Mouse (Mus musculus) neural tube, embryonic 15.5 days (tissue): Measurements from ENCODE around the gene Ctrb1. TPM values are rescaled to one million over a fixed set of nuclear protein-coding genes. Genes with fewer than 3 reads are reported as not detected.

Experiments
- ATAC-seq: fragments of 200-750 bp; cut with Nextera tagmentation; 2 replicates; pipeline ENCODE4 v1.8.0; 2017; ENCODE audit warnings: mild to moderate bottlenecking, moderate TSS enrichment, moderate library complexity; ENCODE audit not compliant: low FRiP score
- H3K27ac ChIP-seq: fragments of 300-500 bp; sonication (generic); replicated peaks from 2 replicates; pipeline ENCODE4 v1.5.1; 2015; ENCODE audit warnings: mild to moderate bottlenecking, inconsistent platforms
- H3K27me3 ChIP-seq: fragments of 300-500 bp; sonication (generic); replicated peaks from 2 replicates; pipeline ENCODE4 v1.6.1; 2015; ENCODE audit warnings: inconsistent platforms
- H3K36me3 ChIP-seq: fragments of 300-500 bp; sonication (generic); 2 replicates; pipeline ENCODE4 v1.6.1; 2015; ENCODE audit warnings: inconsistent platforms
- H3K4me1 ChIP-seq: fragments of 300-500 bp; sonication (generic); 2 replicates; pipeline ENCODE4 v1.6.1; 2015; ENCODE audit warnings: inconsistent platforms
- H3K4me2 ChIP-seq: fragments of 300-500 bp; sonication (generic); 2 replicates; pipeline ENCODE4 v1.6.1; 2015; ENCODE audit warnings: inconsistent platforms, mild to moderate bottlenecking, moderate library complexity
- H3K4me3 ChIP-seq: fragments of 300-500 bp; sonication (generic); replicated peaks from 2 replicates; pipeline ENCODE4 v1.5.1; 2015; ENCODE audit warnings: mild to moderate bottlenecking, inconsistent platforms
- H3K9ac ChIP-seq: fragments of 300-500 bp; sonication (generic); replicated peaks from 2 replicates; pipeline ENCODE4 v1.6.1; 2015; ENCODE audit warnings: mild to moderate bottlenecking, inconsistent platforms
- H3K9me3 ChIP-seq: fragments of 300-500 bp; sonication (generic); replicated peaks from 2 replicates; pipeline ENCODE4 v1.6.1; 2016; ENCODE audit warnings: inconsistent platforms
- WGBS: fragments of 180-500 bp; shearing (Covaris S2); methylation state at CpG from one replicate; pipeline ENCODE4 v1.1.7; 2015; ENCODE audit warnings: mixed read lengths; 5-methylcytosine and 5-hydroxymethylcytosine counted together
- polyA plus RNA-seq: library from polyadenylated mRNA; unstranded; fragments of >200 nt; fragmentation: Nextera tagmentation; extraction: Ambion mirVana; gene quantifications from 2 replicates; pipeline ENCODE4 v1.2.1, GENCODE M21; 2015

Ctrb1 gene
- polyA plus RNA-seq, 1 experiment from 2014 or later: not detected

- Histone ChIP-seq H3K27me3 (no peaks in the 10 kb centered on the region), H3K36me3 (no peaks in the 10 kb centered on the region), H3K4me2 (no peak overlapping the region), H3K9ac (no peak overlapping the region), H3K27ac (no peak overlapping the region), H3K4me3 (no peak overlapping the region), H3K4me1 (0 out of 2 replicates have a peak, but pooled peaks cover 3% of the 10 kb centered on the region), H3K9me3 (no peaks in the 10 kb centered on the region)
- ATAC-seq: no peak
- 90% methylated on average over 7 of the region's 7 CpGs for WGBS
Observed at GRCm38 (mm10) chr8:111678848-111679247, 12.0 kb downstream of the Ctrb1 start.

GRCm38 (mm10) chr8:111678111-111678510 lies 12.7 kb downstream of the Ctrb1 start:
- 0 out of 2 replicates have a peak, but pooled peaks cover 2% of the 10 kb centered on the region for H3K36me3 ChIP-seq
- no peaks in the 10 kb centered on the region for H3K27me3 ChIP-seq
- 0 out of 2 replicates have a peak, but pooled peaks cover 3% of the 10 kb centered on the region for H3K4me1 ChIP-seq
- H3K9me3 ChIP-seq: no peaks in the 10 kb centered on the region
- no peak overlapping the region for H3K4me2 ChIP-seq
- H3K27ac ChIP-seq: no peak overlapping the region
- ATAC-seq: no peak
- 21% methylated on average over 3 of the region's 3 CpGs for WGBS
- no peak overlapping the region for H3K9ac ChIP-seq
- H3K4me3 ChIP-seq: no peak overlapping the region

DNA sequence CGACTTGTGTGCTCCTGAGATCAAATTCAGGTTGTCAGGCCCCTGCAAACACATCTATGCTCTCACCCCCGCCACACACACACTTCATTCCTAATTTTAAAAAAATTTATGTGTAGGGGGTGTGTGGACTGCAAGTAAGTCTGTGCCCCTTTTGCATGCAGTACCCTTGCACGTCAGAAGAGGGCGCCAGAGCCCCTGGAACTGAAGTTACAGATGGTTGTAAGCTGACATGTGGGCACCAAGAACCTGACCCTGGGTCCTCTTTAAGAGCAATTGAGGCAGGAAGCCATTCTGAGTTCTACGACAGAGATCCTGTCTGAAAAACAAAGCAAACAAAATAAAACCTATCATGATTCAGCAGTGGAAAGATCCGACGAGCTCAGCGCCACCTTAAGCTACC lies 14.6 kb downstream of the Ctrb1 start:
- no peaks in the 10 kb centered on the region for H3K27me3 ChIP-seq
- whole genome bisulfite sequencing: 80% methylated on average over 8 of the region's 8 CpGs
- H3K9ac ChIP-seq: no peak overlapping the region
- H3K4me2 ChIP-seq: no peak overlapping the region
- no peak overlapping the region for H3K27ac ChIP-seq
- no peak for ATAC-seq
- no peak overlapping the region for H3K4me3 ChIP-seq
- 0 out of 2 replicates have a peak, but pooled peaks cover 3% of the 10 kb centered on the region for H3K4me1 ChIP-seq
- no peaks in the 10 kb centered on the region for H3K9me3 ChIP-seq
- H3K36me3 ChIP-seq: peaks cover 12% of the 10 kb centered on the region

DNA sequence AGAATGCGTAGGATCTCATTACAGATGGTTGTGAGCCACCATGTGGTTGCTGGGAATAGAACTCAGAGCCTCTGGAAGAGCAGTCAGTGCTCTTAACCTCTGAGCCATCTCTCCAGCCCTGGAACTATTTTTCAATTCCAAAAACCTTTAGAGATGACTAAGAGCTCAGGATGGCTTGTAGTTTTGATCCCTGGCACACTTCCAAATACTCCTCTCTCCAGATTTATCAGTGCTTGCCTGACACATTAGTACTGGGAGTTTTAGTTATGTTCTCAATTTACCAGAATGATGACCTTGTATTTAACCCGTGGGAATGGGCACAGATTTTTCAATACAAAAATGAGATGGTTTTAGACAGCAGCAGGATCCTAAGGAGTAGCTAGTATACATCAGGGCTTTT lies 24.1 kb downstream of the Ctrb1 start:
- Histone ChIP-seq H3K9me3 (no peaks in the 10 kb centered on the region), H3K27me3 (no peaks in the 10 kb centered on the region), H3K9ac (no peak overlapping the region), H3K4me1 (no peaks in the 10 kb centered on the region), H3K36me3 (peaks cover 47% of the 10 kb centered on the region), H3K4me3 (no peak overlapping the region), H3K4me2 (no peak overlapping the region), H3K27ac (no peak overlapping the region)
- 88% methylated on average over 2 of the region's 2 CpGs for WGBS
- ATAC-seq: no peak

GRCm38 (mm10) chr8:111662473-111662872 lies 28.3 kb downstream of the Ctrb1 start:
- Histone ChIP-seq H3K9ac (no peak overlapping the region), H3K27me3 (no peaks in the 10 kb centered on the region), H3K4me2 (no peak overlapping the region), H3K4me3 (no peak overlapping the region), H3K27ac (no peak overlapping the region), H3K4me1 (peaks cover under 1% of the 10 kb centered on the region; the same call in 1 of the 2 replicates), H3K36me3 (peaks cover 24% of the 10 kb centered on the region), H3K9me3 (no peaks in the 10 kb centered on the region)
- WGBS: 95% methylated on average over 3 of the region's 3 CpGs
- ATAC-seq: no peak

DNA sequence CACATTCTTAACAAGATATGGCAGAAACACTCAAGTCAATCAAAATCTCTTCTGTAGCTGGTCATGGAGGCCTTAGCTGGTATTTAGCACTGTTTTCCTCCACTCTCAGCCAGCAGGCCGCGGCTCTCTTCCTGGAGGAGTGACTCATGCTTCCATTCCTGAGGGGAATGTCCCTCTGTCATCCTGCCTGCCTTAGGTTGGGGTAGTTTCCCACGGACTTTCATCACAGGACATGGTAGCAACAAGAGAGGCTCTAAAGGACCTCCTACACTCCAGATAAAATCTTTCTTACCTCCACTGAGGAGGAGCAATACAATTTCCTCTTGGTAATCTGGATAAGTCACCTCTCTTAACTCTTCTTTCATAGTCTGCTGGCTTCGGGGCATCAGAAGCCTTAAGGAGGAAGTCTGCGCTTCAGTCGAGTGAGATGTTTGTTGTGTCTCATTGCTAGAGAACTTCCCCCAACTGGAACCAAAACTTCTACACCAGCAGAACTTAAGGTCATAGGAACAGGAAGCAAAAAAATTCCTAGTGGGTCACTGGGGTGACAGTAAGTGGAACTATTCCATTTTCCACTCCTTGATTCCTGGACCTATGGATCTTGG lies 31.9 kb downstream of the Ctrb1 start:
- Histone ChIP-seq H3K4me2 (no peak overlapping the region), H3K9me3 (no peaks in the 10 kb centered on the region), H3K36me3 (peaks cover 12% of the 10 kb centered on the region), H3K9ac (no peak overlapping the region), H3K4me3 (no peak overlapping the region), H3K27me3 (no peaks in the 10 kb centered on the region), H3K4me1 (peaks cover 3% of the 10 kb centered on the region; the same call in 1 of the 2 replicates), H3K27ac (no peak overlapping the region)
- WGBS: 88% methylated on average over 6 of the region's 6 CpGs
- ATAC-seq: no peak

DNA sequence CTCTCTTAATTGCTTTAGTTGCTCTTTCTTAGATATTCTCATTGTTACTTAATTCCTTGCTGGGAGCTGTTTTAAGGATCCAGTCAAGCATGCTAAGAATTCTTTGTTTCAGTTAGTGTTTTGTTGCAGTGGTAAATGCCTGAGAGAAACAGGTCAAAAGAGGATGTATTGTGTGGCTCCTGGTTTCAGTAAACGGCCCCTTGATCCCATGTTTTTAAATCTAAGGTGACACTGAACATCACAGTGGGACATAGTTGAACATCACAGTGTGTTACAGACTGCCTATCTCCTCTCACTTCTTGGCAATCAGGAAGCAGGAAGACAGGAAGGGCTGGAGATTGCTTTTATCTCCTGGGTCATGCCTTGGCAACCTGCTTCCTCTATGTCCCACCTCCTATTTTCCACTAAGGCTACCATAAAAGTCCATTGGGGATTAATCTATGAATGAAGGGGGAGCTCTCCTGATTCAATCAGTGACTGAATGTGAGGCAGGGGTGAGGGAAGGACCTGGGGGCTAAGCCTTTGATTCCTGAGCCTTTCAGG lies 33.4 kb downstream of the Ctrb1 start:
- Histone ChIP-seq H3K4me3 (no peak overlapping the region), H3K9me3 (no peaks in the 10 kb centered on the region), H3K9ac (no peak overlapping the region), H3K27ac (no peak overlapping the region; the same call in 1 of the 2 replicates), H3K4me1 (peaks cover 3% of the 10 kb centered on the region; the same call in 1 of the 2 replicates), H3K27me3 (no peaks in the 10 kb centered on the region), H3K4me2 (no peak overlapping the region), H3K36me3 (peaks cover 16% of the 10 kb centered on the region)
- 17% methylated on average over 1 of the region's 1 CpGs for WGBS
- ATAC-seq: no peak

GRCm38 (mm10) chr8:111653524-111653923 lies 37.3 kb downstream of the Ctrb1 start:
- Histone ChIP-seq H3K4me2 (no peak overlapping the region), H3K36me3 (peaks cover 4% of the 10 kb centered on the region; the same call in 1 of the 2 replicates), H3K4me3 (no peak overlapping the region), H3K4me1 (peaks cover 7% of the 10 kb centered on the region), H3K9ac (no peak overlapping the region), H3K27ac (no peak overlapping the region), H3K27me3 (no peaks in the 10 kb centered on the region), H3K9me3 (no peaks in the 10 kb centered on the region)
- no peak for ATAC-seq
- WGBS: 90% methylated on average over 2 of the region's 2 CpGs

DNA sequence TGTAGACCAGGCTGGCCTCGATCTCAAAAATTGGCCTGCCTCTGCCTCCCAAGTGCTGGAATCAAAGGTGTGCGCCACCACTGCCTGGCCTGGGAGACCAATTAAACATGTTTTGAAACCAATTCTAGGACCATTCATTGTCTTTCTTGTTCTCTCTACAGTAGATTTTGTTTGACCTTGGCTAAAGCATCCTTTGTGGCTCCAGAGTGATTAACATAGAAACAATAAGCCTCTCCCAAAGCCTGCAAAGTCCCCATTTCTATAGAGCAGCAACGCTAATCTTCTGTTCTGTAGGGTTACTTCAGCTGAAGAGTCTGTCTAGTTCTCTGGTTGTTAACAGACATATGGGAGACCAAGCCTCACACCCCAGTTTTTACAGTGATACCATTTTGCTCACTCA lies 40.2 kb downstream of the Ctrb1 start:
- H3K4me1 ChIP-seq: peaks cover 12% of the 10 kb centered on the region; the same call in 1 of the 2 replicates
- peaks cover 4% of the 10 kb centered on the region; the same call in 1 of the 2 replicates for H3K36me3 ChIP-seq
- no peak overlapping the region for H3K4me2 ChIP-seq
- H3K9me3 ChIP-seq: no peaks in the 10 kb centered on the region
- H3K27me3 ChIP-seq: no peaks in the 10 kb centered on the region
- WGBS: 71% methylated on average over 3 of the region's 3 CpGs
- H3K4me3 ChIP-seq: no peak overlapping the region
- no peak overlapping the region for H3K9ac ChIP-seq
- no peak for ATAC-seq
- no peak overlapping the region for H3K27ac ChIP-seq

GRCm38 (mm10) chr8:111648834-111649233 lies 42.0 kb downstream of the Ctrb1 start:
- H3K9me3 ChIP-seq: no peaks in the 10 kb centered on the region
- H3K36me3 ChIP-seq: peaks cover 4% of the 10 kb centered on the region; the same call in 1 of the 2 replicates
- H3K4me3 ChIP-seq: no peak overlapping the region
- WGBS: 59% methylated on average over 2 of the region's 2 CpGs
- H3K4me1 ChIP-seq: peaks cover 17% of the 10 kb centered on the region
- no peak overlapping the region for H3K4me2 ChIP-seq
- H3K9ac ChIP-seq: no peak overlapping the region
- no peak for ATAC-seq
- no peak overlapping the region for H3K27ac ChIP-seq
- no peaks in the 10 kb centered on the region for H3K27me3 ChIP-seq

DNA sequence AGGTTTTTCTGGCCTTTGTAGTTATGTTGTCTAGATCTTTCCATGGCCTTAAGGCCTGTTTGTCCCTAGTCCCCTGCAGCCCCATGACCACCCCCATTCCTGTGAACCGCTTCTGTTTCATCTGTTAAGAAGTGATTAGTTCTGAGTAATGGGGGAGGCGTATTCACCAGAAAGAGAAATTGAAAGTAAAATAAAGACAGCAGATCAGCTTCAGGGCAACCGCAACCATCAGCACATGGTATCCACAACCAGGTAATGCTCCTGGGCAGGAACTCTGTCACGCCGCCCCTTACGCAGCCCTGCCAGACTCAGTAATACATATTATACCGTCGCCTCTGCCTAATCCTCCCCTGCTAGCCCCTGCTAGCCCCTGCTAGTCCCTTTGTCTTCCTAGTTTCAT lies 45.1 kb downstream of the Ctrb1 start:
- H3K27ac ChIP-seq: no peak overlapping the region

More for the DNA sequence above, 45.1 kb downstream of the Ctrb1 start:
- Histone ChIP-seq H3K4me3 (no peak overlapping the region), H3K9me3 (no peaks in the 10 kb centered on the region), H3K27me3 (no peaks in the 10 kb centered on the region), H3K4me2 (no peak overlapping the region), H3K36me3 (no peaks in the 10 kb centered on the region), H3K9ac (no peak overlapping the region), H3K4me1 (peaks cover 25% of the 10 kb centered on the region)
- 99% methylated on average over 8 of the region's 8 CpGs for WGBS
- ATAC-seq: no peak
